Mouse (Mus musculus) neutrophil, adult 65 days (primary cell): ENCODE data around the gene Fblim1. TPM values are rescaled to one million over a fixed set of nuclear protein-coding genes. Genes with fewer than 3 reads are reported as not detected.

ENCODE experiments used
- total RNA-seq: library from RNA; stranded (reverse); gene quantifications from 2 replicates; pipeline ENCODE4 v1.2.4, GENCODE M21; 2023

Gene Fblim1
- total RNA-seq: not detected in 2 replicates

DNA sequence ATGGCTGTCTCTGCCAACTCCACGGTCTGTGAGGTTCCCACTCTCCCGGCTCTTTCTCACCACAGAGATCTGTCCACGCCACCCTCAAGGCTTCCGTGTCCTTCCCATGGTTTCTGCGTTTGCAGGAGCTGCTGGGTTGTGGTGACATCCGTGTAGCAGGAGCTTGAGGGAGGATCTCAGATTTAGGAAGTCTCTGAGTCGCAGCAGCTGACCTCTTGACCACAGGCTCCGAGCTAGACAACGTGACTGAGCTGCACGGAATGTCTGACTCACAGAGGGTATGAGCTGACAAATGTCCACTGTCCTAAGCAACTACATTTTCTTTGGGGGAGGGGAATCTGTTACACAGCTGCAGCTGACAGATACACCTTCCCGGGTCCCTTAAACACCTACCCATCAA is at the start of gene Fblim1:
Fblim1 (minus strand) TSS at position 236 of the 400 bp plus-strand sequence.

DNA sequence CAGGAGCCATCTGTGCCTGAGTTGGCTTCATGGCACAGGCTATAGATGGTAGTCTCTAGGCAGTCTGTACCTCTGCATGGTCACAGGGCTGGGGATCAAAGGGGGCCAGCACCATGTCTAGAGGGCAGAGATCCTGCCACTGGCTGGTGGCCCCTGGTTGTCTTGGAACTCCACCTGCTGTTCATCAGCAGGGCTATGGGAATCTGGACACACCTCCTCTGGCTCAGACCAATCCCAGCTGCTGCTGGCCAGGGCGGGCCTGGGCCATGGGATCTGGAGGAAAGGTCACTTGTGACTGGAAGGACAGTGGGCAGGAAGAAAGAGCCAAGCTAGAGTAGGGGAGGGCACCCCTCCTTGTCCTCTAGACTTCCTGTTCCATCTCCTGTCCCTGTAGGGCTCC is 17.8 kb upstream of the Fblim1 start, which contains the start of gene Slc25a34:
Slc25a34 (minus strand) TSS at position 156 of the 400 bp plus-strand sequence.

DNA sequence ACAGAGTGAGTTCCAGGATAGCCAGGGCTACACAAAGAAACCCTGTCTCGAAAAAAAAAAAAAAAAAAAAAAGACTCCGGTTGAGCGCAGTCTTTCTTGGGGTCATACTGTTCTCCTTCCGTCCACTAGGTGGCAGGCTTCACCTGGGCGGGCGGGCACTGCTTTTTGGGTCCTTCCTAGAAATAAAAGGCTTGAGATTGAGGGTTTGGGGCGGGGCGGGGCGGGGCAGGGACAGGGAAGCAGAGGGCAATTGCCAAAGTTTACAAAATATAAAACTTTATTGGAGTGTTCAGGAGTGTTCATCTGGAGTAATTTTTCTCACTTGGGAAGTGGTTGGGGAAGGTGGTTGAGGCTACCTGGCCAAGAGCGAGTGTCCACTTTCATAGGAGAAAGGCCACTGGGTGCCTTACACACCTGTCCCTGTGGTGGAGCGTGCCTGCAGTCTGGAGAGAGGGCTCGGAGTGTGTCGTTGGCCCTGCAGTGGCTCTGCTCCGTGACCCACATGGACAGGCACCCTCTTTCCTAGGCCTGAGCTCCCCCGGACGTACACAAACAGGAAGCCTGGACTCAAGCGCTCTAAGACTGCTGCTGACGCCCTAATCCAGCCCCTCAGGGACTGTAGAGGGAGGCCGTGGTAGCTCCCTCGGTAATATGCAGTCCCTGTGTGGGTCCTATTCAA is 12.8 kb upstream of the Fblim1 start, which contains the start of gene Tmem82:
Tmem82 (minus strand) TSS at position 69 of the 679 bp plus-strand sequence.

DNA sequence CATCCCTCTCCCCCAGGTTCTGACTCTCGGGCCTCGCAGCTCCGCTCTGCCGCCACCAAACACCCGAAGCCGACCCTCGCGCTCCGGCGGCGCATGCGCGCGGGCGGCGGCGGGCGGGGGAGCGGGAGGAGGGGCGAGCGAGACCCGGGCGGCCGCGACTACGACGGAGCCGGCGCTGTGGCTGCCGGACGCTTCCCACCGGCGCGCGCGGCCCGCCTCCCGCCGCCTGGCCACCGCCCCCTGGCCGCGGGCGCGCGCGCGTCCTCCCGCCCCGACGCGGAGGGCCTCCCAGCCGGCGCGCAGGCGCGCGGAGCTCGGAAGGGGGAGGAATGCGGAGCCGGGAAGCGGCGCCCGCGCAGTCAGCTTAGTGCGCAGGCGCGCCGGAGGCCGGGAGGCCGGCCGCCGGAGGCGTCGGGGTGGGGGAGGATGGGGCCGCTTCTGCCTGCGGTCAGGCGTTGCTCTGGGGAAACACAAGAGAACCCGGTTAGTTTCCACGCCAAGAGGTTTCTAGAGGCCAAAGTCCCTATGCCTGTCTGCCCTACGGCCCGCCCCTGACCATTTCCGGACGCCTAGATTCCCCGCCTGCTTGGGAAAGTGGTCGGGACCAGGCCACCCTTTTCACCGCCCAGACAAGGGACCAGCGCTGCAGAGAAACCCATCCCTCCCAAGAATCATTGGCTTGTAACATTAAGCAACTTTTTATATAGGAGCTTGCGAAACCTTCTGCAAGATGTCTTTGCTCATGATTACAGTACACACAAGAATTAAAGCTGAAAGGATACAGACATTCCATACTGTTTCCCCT is 67.3 kb downstream of the Fblim1 start, which contains the start of gene Spen:
Spen (minus strand) TSS at position 190 of the 805 bp plus-strand sequence.

Other genes with a start within 250 kb of the Fblim1 start
- not detected in 2 replicates for gene Fam131c, start 237.9 kb downstream of the Fblim1 start, total RNA-seq
- gene Clcnka, start 207.4 kb downstream of the Fblim1 start, total RNA-seq: not detected in 2 replicates
- not detected in 2 replicates for gene Clcnkb, start 190.1 kb downstream of the Fblim1 start, total RNA-seq
- not detected in 2 replicates for gene Hspb7, start 185.3 kb downstream of the Fblim1 start, total RNA-seq
- gene Srarp, start 170.0 kb downstream of the Fblim1 start, total RNA-seq: not detected in 2 replicates
- 32.0 and 36.4 TPM in 2 replicates for gene Zbtb17, start 161.4 kb downstream of the Fblim1 start, total RNA-seq
- gene Spen, start 67.5 kb downstream of the Fblim1 start, total RNA-seq: 88.6 and 113 TPM in 2 replicates
- not detected in 2 replicates for gene Tmem82, start 12.5 kb upstream of the Fblim1 start, total RNA-seq
- gene Slc25a34, start 17.7 kb upstream of the Fblim1 start, total RNA-seq: 0.22 TPM in 1 of 2 replicates, not detected in the other
- gene Plekhm2, start 58.8 kb upstream of the Fblim1 start, total RNA-seq: 60.3 and 80.1 TPM in 2 replicates
- 0.51 TPM in 1 of 2 replicates, not detected in the other for gene Rsc1a1, start 79.5 kb upstream of the Fblim1 start, total RNA-seq
- 33.5 and 45.6 TPM in 2 replicates for gene Ddi2, start 117.3 kb upstream of the Fblim1 start, total RNA-seq
- gene Agmat, start 140.6 kb upstream of the Fblim1 start, total RNA-seq: not detected in 2 replicates
- 2.8 and 3.2 TPM in 2 replicates for gene Dnajc16, start 184.8 kb upstream of the Fblim1 start, total RNA-seq
- gene Casp9, start 187.5 kb upstream of the Fblim1 start, total RNA-seq: 16.8 and 18.2 TPM in 2 replicates
- gene Cela2a, start 220.1 kb upstream of the Fblim1 start, total RNA-seq: not detected in 2 replicates
- not detected in 2 replicates for gene Ctrc, start 240.3 kb upstream of the Fblim1 start, total RNA-seq